Mouse (Mus musculus) limb, embryonic 14.5 days (tissue): ENCODE measurements around the gene Pde8b. TPM values are rescaled to one million over a fixed set of nuclear protein-coding genes. Genes with fewer than 3 reads are reported as not detected.

ENCODE experiments used
- ATAC-seq: fragments of 200-750 bp; cut with Nextera tagmentation; 2 replicates; pipeline ENCODE4 v1.8.0; 2017; ENCODE audit warnings: low read depth, moderate number of reproducible peaks, moderate TSS enrichment; ENCODE audit not compliant: low FRiP score
- DNase-seq: peaks from one replicate; pipeline ENCODE4 v3.0.0-alpha.2; 2015; ENCODE audit warnings: low spot score
- H3K27ac ChIP-seq: fragments of 300-500 bp; sonication (generic); replicated peaks from 2 replicates; pipeline ENCODE4 v1.5.1; 2014; ENCODE audit warnings: low read depth, mild to moderate bottlenecking, low read length, moderate library complexity, mixed read lengths
- H3K27me3 ChIP-seq: fragments of 300-500 bp; sonication (generic); 2 replicates; pipeline ENCODE4 v1.6.1; 2014; ENCODE audit warnings: low read length, mixed read lengths; ENCODE audit not compliant: control insufficient read depth, insufficient read depth
- H3K36me3 ChIP-seq: fragments of 300-500 bp; sonication (generic); 2 replicates; pipeline ENCODE4 v1.6.1; 2014; ENCODE audit warnings: mild to moderate bottlenecking, low read length, moderate library complexity, mixed read lengths; ENCODE audit not compliant: control insufficient read depth, insufficient read depth
- H3K4me1 ChIP-seq: fragments of 300-500 bp; sonication (generic); 2 replicates; pipeline ENCODE4 v1.6.1; 2014; ENCODE audit warnings: antibody characterized with exemption, low read length, mixed read lengths; ENCODE audit not compliant: control insufficient read depth, insufficient read depth
- H3K4me2 ChIP-seq: fragments of 300-500 bp; sonication (generic); replicated peaks from 2 replicates; pipeline ENCODE4 v1.6.1; 2014; ENCODE audit warnings: low read depth, mild to moderate bottlenecking, low read length, moderate library complexity; ENCODE audit not compliant: severe bottlenecking
- H3K4me3 ChIP-seq: fragments of 300-500 bp; sonication (generic); replicated peaks from 2 replicates; pipeline ENCODE4 v1.5.1; 2014; ENCODE audit warnings: low read length
- H3K9ac ChIP-seq: fragments of 300-500 bp; sonication (generic); 2 replicates; pipeline ENCODE4 v1.6.1; 2014; ENCODE audit warnings: mild to moderate bottlenecking, low read depth, low read length, moderate library complexity; ENCODE audit not compliant: severe bottlenecking
- H3K9me3 ChIP-seq: fragments of 300-500 bp; sonication (generic); 2 replicates; pipeline ENCODE4 v1.6.1; 2016; ENCODE audit warnings: low read length; ENCODE audit not compliant: control insufficient read depth
- POLR2A ChIP-seq: fragments of 200-500 bp; IDR thresholded peaks from 2 replicates; pipeline ENCODE4 v1.8.0; 2012; ENCODE audit warnings: inconsistent platforms, mild to moderate bottlenecking, moderate library complexity, borderline replicate concordance; ENCODE audit not compliant: insufficient read depth, insufficient read length; ENCODE audit errors: extremely low read depth
- WGBS: fragments of 180-500 bp; shearing (Covaris S2); extraction: QIAGEN DNeasy Blood & Tissue Kit; methylation state at CpG from one replicate; pipeline ENCODE4 v1.1.7; 2014; 5-methylcytosine and 5-hydroxymethylcytosine counted together
- polyA plus RNA-seq, 2 experiments: library from polyadenylated mRNA; depleted of rRNA in 1 of 2; stranded (reverse) in 1 of 2; unstranded in 1 of 2; fragments of >200 nt; fragmentation: Nextera tagmentation in 1 of 2; extraction: Ambion mirVana in 1 of 2; gene quantifications; 2 replicates each; pipeline versions ENCODE4 v1.2.1 to v1.2.3; 2012 to 2014

Gene Pde8b
- polyA plus RNA-seq, 2 experiments = 3.1 to 3.4 TPM

DNA sequence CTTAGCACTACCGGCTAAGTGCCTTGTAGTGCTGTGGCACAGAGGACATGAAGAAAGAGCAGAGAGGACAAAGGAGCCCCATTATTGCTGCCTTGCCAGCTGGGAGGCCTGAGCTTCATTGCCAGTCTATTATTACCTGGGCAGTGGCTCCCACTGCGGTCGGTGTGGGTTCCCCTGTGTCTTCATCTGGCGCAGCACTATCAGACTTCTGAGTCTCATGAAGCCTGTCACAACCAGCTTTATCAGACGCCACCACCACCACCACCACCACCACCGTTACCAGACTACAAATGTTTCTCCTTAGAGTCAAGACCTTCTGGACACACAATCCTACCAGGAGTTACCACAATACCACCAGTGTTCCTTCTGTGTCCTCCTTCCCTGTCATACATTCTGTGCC is 171.6 kb downstream of the Pde8b start:
- no peak for ATAC-seq
- no peak for TF ChIP-seq POLR2A

DNA sequence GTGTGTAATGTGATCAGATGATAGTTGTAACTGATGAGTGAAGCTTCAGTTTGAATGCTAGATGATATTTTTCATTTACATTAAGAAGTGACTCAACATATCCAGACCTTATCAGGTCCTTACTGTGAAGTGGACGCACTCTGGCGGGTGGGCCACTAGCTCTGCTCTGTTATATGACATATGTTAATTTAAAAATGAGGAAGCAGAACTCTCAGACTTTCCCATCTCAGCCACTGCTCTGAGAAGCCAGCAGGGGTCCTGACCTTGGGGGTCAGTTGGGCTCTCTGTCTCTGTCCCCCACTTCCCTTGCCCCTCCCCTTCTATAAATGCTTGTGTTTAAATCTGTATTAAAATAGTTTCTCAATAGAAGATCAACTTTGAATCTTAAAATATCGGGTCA is 172.4 kb downstream of the Pde8b start:
- ATAC-seq (no peak), DNase-seq (no peak)
- Histone ChIP-seq H3K9ac (no peak overlapping the region), H3K9me3 (no peaks in the 10 kb centered on the region), H3K27me3 (no peaks in the 10 kb centered on the region), H3K4me3 (no peak overlapping the region), H3K4me2 (no peak overlapping the region), H3K27ac (no peak overlapping the region), H3K36me3 (no peaks in the 10 kb centered on the region), H3K4me1 (no peaks in the 10 kb centered on the region)
- TF ChIP-seq POLR2A = no peak
- 83% methylated on average over 3 of the region's 3 CpGs for WGBS

More for the DNA sequence above, 171.6 kb downstream of the Pde8b start:
- H3K9me3 ChIP-seq = no peaks in the 10 kb centered on the region
- no peaks in the 10 kb centered on the region for H3K4me1 ChIP-seq
- no peak overlapping the region for H3K27ac ChIP-seq
- DNase-seq = no peak
- no peak overlapping the region for H3K4me3 ChIP-seq
- no peak overlapping the region for H3K4me2 ChIP-seq
- 52% methylated on average over 6 of the region's 6 CpGs for WGBS
- H3K27me3 ChIP-seq = no peaks in the 10 kb centered on the region
- no peak overlapping the region for H3K9ac ChIP-seq
- no peaks in the 10 kb centered on the region for H3K36me3 ChIP-seq

DNA sequence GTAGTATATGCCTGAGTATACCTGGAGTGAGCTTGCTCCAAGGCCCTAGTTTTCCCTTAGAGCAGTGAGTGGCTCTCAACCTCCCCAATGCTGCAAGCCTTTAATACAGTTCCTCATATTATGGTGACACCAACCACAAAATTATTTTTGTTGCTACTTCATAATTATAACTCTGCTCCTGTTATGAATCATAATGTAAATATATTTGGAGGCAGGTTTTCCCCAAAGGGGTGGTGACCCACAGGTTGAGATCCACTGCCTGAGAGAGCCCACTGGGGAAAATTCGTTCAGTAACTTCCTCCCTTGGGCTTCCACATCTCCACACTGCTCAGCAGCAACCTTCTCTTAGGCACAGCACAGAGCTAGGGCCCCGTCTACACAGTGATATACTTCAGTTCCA is 174.0 kb downstream of the Pde8b start:
- H3K4me2 ChIP-seq = no peak overlapping the region
- no peak for TF ChIP-seq POLR2A
- WGBS = 72% methylated on average over 2 of the region's 2 CpGs
- no peaks in the 10 kb centered on the region for H3K4me1 ChIP-seq
- H3K27ac ChIP-seq = no peak overlapping the region
- no peaks in the 10 kb centered on the region for H3K36me3 ChIP-seq
- H3K9ac ChIP-seq = no peak overlapping the region
- DNase-seq = no peak
- no peak for ATAC-seq
- H3K27me3 ChIP-seq = no peaks in the 10 kb centered on the region
- no peak overlapping the region for H3K4me3 ChIP-seq
- no peaks in the 10 kb centered on the region for H3K9me3 ChIP-seq

DNA sequence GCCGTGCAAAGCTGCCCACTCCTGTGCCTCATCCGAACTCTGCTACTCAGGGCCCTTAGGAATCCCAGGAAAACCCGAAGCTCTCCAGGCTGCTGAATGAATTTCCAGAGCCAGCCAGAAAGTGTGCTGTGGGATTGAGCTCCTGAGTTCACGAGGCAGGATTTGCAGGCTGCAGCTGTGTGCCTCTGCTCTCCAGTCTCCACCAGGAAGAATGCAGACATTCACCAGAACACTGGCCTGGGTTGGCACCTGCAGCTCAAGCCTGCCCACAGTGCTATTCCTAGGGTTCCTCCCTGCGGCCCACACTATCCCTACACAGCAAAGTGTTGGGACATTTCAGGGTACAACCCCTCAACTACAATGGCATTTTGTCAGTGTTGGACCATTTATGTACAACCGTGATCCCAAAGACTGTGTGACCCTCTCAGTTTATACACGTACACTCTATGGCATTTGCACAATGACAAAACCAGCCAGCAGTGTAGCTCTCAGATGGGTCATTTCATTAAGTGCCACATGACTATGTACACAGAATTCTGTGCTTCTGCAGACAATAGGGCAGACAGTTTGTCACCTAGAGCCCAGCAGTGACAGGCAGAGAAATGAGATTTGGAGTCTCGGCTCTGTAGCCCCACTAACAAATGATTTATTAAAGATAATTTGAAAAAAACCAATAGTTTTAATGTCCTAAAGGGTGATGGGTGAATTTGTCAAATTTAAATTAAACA is 176.5 kb downstream of the Pde8b start:
- WGBS = 50% methylated on average over 8 of the region's 8 CpGs
- Histone ChIP-seq H3K9me3 (no peaks in the 10 kb centered on the region), H3K9ac (no peak overlapping the region), H3K4me3 (no peak overlapping the region), H3K27ac (no peak overlapping the region; the same call in 1 of the 2 replicates), H3K27me3 (no peaks in the 10 kb centered on the region), H3K4me1 (no peaks in the 10 kb centered on the region), H3K4me2 (no peak overlapping the region), H3K36me3 (no peaks in the 10 kb centered on the region)
- TF ChIP-seq POLR2A = no peak
- ATAC-seq = no peak
- DNase-seq = peak; percentile 16

DNA sequence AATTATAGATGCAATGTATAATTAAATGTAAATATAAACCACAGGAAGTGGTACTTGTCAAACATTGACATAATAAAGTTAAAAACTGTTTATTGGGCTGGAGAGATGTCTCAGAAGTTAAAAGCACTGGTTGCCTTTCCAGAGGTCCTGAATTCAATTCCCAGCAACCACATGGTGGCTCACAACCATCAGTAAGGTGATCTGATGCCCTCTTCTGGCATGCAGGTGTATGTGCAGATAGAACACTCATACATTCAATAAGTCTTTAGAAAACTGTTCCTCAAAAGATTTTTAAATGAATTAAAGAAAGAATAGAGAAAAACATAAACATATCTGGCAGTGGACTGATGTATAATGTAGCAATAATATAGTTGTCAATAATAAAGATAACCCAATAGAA is 179.9 kb downstream of the Pde8b start:
- no peak overlapping the region for H3K27ac ChIP-seq
- no peak overlapping the region for H3K4me3 ChIP-seq
- ATAC-seq (no peak), DNase-seq (no peak)
- TF ChIP-seq POLR2A = no peak
- no peaks in the 10 kb centered on the region for H3K36me3 ChIP-seq
- no peak overlapping the region for H3K4me2 ChIP-seq
- no peaks in the 10 kb centered on the region for H3K4me1 ChIP-seq
- no peaks in the 10 kb centered on the region for H3K9me3 ChIP-seq
- no peak overlapping the region for H3K9ac ChIP-seq
- no peaks in the 10 kb centered on the region for H3K27me3 ChIP-seq
